Mouse (Mus musculus) limb, embryonic 12.5 days (tissue): ENCODE measurements around the gene Pdia3. TPM values are rescaled to one million over a fixed set of nuclear protein-coding genes. Genes with fewer than 3 reads are reported as not detected.

Experiments
- ATAC-seq: fragments of 200-750 bp; cut with Nextera tagmentation; 2 replicates; pipeline ENCODE4 v1.8.0; 2017; ENCODE audit warnings: low read depth, moderate TSS enrichment; ENCODE audit not compliant: insufficient number of reproducible peaks, insufficient read depth, low FRiP score, low TSS enrichment
- H3K27ac ChIP-seq: fragments of 300-500 bp; sonication (generic); 2 replicates; pipeline ENCODE4 v1.5.1; 2016; ENCODE audit warnings: mild to moderate bottlenecking, moderate library complexity
- H3K27me3 ChIP-seq: fragments of 300-500 bp; sonication (generic); 2 replicates; pipeline ENCODE4 v1.6.1; 2016; ENCODE audit warnings: mild to moderate bottlenecking, moderate library complexity
- H3K36me3 ChIP-seq: fragments of 300-500 bp; sonication (generic); 2 replicates; pipeline ENCODE4 v1.6.1; 2016; ENCODE audit warnings: mild to moderate bottlenecking, moderate library complexity
- H3K4me1 ChIP-seq: fragments of 300-500 bp; sonication (generic); replicated peaks from 2 replicates; pipeline ENCODE4 v1.6.1; 2016
- H3K4me2 ChIP-seq: fragments of 300-500 bp; sonication (generic); 2 replicates; pipeline ENCODE4 v1.6.1; 2016; ENCODE audit warnings: mild to moderate bottlenecking, moderate library complexity
- H3K4me3 ChIP-seq: fragments of 300-500 bp; sonication (generic); replicated peaks from 2 replicates; pipeline ENCODE4 v1.5.1; 2016; ENCODE audit warnings: mild to moderate bottlenecking
- H3K9ac ChIP-seq: fragments of 300-500 bp; sonication (generic); replicated peaks from 2 replicates; pipeline ENCODE4 v1.6.1; 2016; ENCODE audit warnings: mild to moderate bottlenecking, moderate library complexity
- H3K9me3 ChIP-seq: fragments of 300-500 bp; sonication (generic); 2 replicates; pipeline ENCODE4 v1.6.1; 2016; ENCODE audit warnings: mild to moderate bottlenecking, moderate library complexity
- WGBS: fragments of 180-500 bp; shearing (Covaris S2); methylation state at CpG from one replicate; pipeline ENCODE4 v1.1.7; 2016; 5-methylcytosine and 5-hydroxymethylcytosine counted together
- polyA plus RNA-seq: library from polyadenylated mRNA; unstranded; fragments of >200 nt; fragmentation: Nextera tagmentation; extraction: Ambion mirVana; gene quantifications from 2 replicates; pipeline ENCODE4 v1.2.1, GENCODE M21; 2016

The Pdia3 gene
- polyA plus RNA-seq, 1 experiment from 2014 or later: 620 TPM

DNA sequence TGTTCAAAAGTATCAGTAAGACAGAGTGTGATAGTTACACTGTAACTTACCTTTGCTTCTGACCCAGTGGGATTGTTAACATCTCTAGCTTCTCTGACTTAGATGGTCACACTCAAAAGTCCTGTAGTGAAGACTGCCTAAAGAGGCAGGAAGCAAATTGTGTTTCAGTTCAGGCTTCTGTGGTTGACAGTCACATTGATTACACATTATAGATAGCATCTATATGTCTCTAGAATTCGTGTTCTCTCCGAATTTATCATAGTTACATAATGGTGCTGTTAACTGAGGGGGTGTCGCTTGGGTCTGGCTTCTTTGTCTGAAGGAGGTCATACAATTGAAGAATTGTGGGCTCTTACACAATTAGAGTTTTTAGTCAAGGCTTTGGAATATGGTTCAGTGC lies 1.5 kb downstream of the Pdia3 start:
- Histone ChIP-seq H3K4me2 (peak overlapping the region; percentile 74), H3K9ac (peak overlapping the region; percentile 97), H3K27me3 (no peaks in the 10 kb centered on the region), H3K9me3 (no peaks in the 10 kb centered on the region), H3K36me3 (peaks cover 34% of the 10 kb centered on the region), H3K4me3 (peak overlapping the region; percentile 92), H3K27ac (no peak overlapping the region), H3K4me1 (peaks cover 24% of the 10 kb centered on the region)
- ATAC-seq: no peak
- WGBS: 75% methylated on average over 3 of the region's 3 CpGs

GRCm38 (mm10) chr2:121415591-121415990 lies 2.0 kb downstream of the Pdia3 start:
- no peak for ATAC-seq
- no peak overlapping the region for H3K27ac ChIP-seq
- peaks cover 24% of the 10 kb centered on the region for H3K4me1 ChIP-seq
- H3K27me3 ChIP-seq: no peaks in the 10 kb centered on the region
- H3K4me2 ChIP-seq: peak overlapping the region; percentile 74
- 90% methylated on average over 3 of the region's 3 CpGs for WGBS
- H3K9ac ChIP-seq: peak overlapping the region; percentile 97
- H3K4me3 ChIP-seq: peak overlapping the region; percentile 92
- H3K36me3 ChIP-seq: peaks cover 37% of the 10 kb centered on the region
- no peaks in the 10 kb centered on the region for H3K9me3 ChIP-seq

DNA sequence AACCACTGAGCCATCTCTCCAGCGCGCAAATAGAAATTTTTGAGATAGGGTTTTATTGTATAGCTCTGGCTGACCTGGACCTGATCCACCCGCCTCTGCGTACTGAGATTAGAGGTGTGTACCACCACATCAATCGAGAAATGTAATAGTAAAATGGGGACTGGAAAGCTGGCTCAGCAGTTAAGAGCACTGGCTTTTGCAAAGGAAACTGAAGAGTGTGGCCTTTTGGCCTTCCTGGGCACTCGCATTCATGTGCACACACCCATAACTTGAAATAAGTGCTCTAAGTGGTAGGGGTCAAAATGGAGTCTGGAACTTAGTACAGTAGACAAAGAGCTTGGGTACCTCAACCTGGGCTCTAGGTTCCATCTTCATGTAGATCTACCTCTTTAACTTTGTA lies 2.8 kb downstream of the Pdia3 start:
- Histone ChIP-seq H3K4me1 (peaks cover 24% of the 10 kb centered on the region), H3K27ac (no peak overlapping the region), H3K9ac (no peak overlapping the region), H3K27me3 (no peaks in the 10 kb centered on the region), H3K4me3 (0 out of 2 replicates have a peak overlapping the region, but pooled peaks have one; percentile 3), H3K36me3 (peaks cover 41% of the 10 kb centered on the region), H3K9me3 (no peaks in the 10 kb centered on the region), H3K4me2 (peak overlapping the region; percentile 74)
- ATAC-seq: no peak
- 94% methylated on average over 6 of the region's 6 CpGs for WGBS

GRCm38 (mm10) chr2:121418476-121418875 lies 4.9 kb downstream of the Pdia3 start:
- H3K4me3 ChIP-seq: no peak overlapping the region
- H3K27me3 ChIP-seq: no peaks in the 10 kb centered on the region
- H3K9ac ChIP-seq: no peak overlapping the region
- ATAC-seq: no peak
- no peak overlapping the region for H3K27ac ChIP-seq
- no peaks in the 10 kb centered on the region for H3K9me3 ChIP-seq
- peaks cover 21% of the 10 kb centered on the region for H3K4me1 ChIP-seq
- 94% methylated on average over 3 of the region's 3 CpGs for WGBS
- H3K36me3 ChIP-seq: peaks cover 61% of the 10 kb centered on the region
- H3K4me2 ChIP-seq: no peak overlapping the region

DNA sequence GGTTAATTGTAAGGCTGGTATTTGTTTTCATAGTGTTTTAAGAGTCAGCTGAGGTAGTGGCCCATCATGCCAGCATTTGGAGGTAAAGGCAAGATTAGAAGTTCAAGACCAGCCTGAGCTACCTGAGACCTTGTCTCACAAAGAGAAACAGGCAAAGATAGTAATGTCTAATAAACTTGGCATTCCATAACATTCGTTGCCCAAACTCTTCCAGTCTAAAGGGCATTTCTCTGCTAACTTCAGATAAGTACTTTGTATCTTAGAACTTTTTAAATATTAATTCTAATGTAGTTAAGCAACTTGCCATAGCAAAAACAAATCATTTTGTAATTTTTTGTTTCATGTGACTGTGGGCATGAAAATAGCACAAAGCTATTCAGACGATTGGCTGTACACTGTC lies 9.6 kb downstream of the Pdia3 start:
- H3K9me3 ChIP-seq: no peaks in the 10 kb centered on the region
- H3K27me3 ChIP-seq: no peaks in the 10 kb centered on the region
- H3K4me3 ChIP-seq: no peak overlapping the region
- no peak overlapping the region for H3K27ac ChIP-seq
- no peak overlapping the region for H3K4me2 ChIP-seq
- no peak overlapping the region for H3K9ac ChIP-seq
- no peak for ATAC-seq
- WGBS: 88% methylated on average over 2 of the region's 2 CpGs
- H3K4me1 ChIP-seq: no peaks in the 10 kb centered on the region
- peaks cover 90% of the 10 kb centered on the region for H3K36me3 ChIP-seq

GRCm38 (mm10) chr2:121425890-121426289 lies 12.3 kb downstream of the Pdia3 start:
- no peak overlapping the region for H3K4me3 ChIP-seq
- H3K9me3 ChIP-seq: no peaks in the 10 kb centered on the region
- H3K4me2 ChIP-seq: no peak overlapping the region
- no peak overlapping the region for H3K9ac ChIP-seq
- no peaks in the 10 kb centered on the region for H3K4me1 ChIP-seq
- no peak for ATAC-seq
- H3K27ac ChIP-seq: no peak overlapping the region
- H3K36me3 ChIP-seq: peaks cover 97% of the 10 kb centered on the region
- WGBS: 94% methylated on average over 2 of the region's 2 CpGs
- no peaks in the 10 kb centered on the region for H3K27me3 ChIP-seq

- Histone ChIP-seq H3K4me1 (no peaks in the 10 kb centered on the region), H3K27me3 (no peaks in the 10 kb centered on the region), H3K4me3 (no peak overlapping the region), H3K4me2 (no peak overlapping the region), H3K36me3 (peaks cover 99% of the 10 kb centered on the region), H3K9me3 (no peaks in the 10 kb centered on the region), H3K27ac (no peak overlapping the region), H3K9ac (no peak overlapping the region)
- ATAC-seq: no peak
- WGBS: 98% methylated on average over 1 of the region's 1 CpGs
Measured at GRCm38 (mm10) chr2:121434854-121435253, 21.3 kb downstream of the Pdia3 start.

DNA sequence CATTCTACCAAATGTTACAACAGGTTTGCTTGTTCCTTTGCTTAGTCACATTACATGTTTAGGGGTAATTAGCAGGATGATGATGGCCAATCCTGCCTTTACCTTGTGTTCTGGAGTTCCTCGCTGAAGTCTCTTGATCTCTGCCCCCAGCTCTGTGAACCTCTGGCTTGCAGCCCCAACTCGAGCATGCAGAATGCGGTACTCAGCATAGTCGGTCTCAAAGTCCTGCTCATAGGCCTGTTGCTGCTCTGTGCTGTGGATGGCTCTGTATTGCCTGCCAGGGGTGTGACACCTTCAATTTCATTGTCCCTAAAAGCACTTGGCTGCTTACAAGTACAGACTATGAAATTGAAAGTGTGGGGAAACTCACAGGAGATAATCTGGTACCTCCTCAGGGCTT lies 26.2 kb downstream of the Pdia3 start:
- Histone ChIP-seq H3K27me3 (peaks cover 6% of the 10 kb centered on the region), H3K4me1 (peaks cover 22% of the 10 kb centered on the region), H3K27ac (no peak overlapping the region), H3K4me2 (no peak overlapping the region), H3K36me3 (peaks cover 50% of the 10 kb centered on the region), H3K4me3 (no peak overlapping the region), H3K9me3 (no peaks in the 10 kb centered on the region), H3K9ac (no peak overlapping the region)
- ATAC-seq: no peak
- 70% methylated on average over 4 of the region's 4 CpGs for WGBS

DNA sequence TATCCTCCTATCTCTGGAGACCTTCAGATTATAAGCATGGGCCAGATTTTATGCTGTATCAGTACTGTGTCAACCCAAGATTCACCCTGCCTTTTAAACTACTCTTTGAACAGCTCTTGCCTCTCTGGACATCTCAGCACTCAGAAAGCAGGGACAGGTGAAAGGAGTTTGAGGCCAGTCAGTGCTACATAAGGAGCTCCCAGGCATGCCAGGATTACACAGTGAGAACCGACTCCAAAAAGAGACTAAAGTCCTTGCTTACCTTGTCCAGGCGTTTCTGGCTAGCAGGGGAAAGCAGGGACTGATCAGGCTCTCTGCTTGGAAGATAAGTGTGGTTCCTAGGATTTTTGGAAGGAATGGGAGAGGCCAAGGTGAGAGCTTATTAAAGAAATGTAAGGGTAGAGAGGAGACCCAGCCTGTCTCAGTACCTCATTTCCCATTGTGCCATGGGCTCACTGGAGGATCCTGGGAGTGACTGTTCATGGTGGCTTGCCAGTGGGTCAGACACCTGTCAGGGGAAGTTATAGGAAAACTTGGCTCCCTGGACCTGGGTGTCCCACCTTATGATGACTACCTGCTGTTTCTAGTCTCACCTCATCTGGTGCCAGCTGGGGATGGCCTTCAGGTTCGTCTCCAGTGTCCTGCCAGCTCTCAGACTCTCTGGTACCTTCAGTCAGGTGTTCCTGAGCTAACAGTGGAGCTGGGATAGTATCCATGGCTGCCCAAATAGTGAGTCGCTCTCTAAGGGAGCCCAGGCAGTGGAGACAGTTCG lies 27.4 kb downstream of the Pdia3 start:
- no peak for ATAC-seq
- Histone ChIP-seq H3K4me3 (no peak overlapping the region), H3K4me1 (peaks cover 22% of the 10 kb centered on the region), H3K9ac (0 out of 2 replicates have a peak overlapping the region, but pooled peaks have one; percentile 4), H3K4me2 (peak overlapping the region; percentile 92; the same call in 1 of the 2 replicates), H3K27ac (no peak overlapping the region), H3K27me3 (peaks cover 6% of the 10 kb centered on the region), H3K36me3 (peaks cover 38% of the 10 kb centered on the region), H3K9me3 (no peaks in the 10 kb centered on the region)
- 53% methylated on average over 5 of the region's 5 CpGs for WGBS

DNA sequence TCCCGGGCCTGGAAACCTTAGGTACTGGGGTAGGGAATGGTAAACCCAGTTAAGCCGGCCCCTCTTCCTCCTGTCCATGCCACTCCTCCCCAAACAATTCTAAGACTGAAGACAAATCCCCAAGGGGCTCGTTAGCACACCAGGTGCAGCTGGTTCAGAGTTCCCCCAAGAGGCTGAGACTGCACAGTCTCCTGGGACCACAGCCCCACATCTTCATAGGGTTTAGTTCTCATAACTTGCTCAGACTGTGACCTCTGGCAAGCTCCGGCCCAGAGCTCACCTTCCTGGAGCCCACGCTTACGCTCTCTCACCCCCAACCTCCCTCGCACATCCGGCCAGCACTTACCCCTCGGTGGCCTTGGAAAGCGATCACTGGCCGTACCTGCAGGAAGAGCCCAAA lies 28.2 kb downstream of the Pdia3 start:
- Histone ChIP-seq H3K36me3 (peaks cover 31% of the 10 kb centered on the region), H3K9ac (peak overlapping the region; percentile 55), H3K4me1 (peaks cover 22% of the 10 kb centered on the region), H3K9me3 (no peaks in the 10 kb centered on the region), H3K4me3 (peak overlapping the region; percentile 53), H3K27me3 (peaks cover 6% of the 10 kb centered on the region), H3K27ac (no peak overlapping the region), H3K4me2 (peak overlapping the region; percentile 92)
- WGBS: 6% methylated on average over 11 of the region's 11 CpGs
- ATAC-seq: peak; percentile 9; the same call in 1 of the 2 replicates

DNA sequence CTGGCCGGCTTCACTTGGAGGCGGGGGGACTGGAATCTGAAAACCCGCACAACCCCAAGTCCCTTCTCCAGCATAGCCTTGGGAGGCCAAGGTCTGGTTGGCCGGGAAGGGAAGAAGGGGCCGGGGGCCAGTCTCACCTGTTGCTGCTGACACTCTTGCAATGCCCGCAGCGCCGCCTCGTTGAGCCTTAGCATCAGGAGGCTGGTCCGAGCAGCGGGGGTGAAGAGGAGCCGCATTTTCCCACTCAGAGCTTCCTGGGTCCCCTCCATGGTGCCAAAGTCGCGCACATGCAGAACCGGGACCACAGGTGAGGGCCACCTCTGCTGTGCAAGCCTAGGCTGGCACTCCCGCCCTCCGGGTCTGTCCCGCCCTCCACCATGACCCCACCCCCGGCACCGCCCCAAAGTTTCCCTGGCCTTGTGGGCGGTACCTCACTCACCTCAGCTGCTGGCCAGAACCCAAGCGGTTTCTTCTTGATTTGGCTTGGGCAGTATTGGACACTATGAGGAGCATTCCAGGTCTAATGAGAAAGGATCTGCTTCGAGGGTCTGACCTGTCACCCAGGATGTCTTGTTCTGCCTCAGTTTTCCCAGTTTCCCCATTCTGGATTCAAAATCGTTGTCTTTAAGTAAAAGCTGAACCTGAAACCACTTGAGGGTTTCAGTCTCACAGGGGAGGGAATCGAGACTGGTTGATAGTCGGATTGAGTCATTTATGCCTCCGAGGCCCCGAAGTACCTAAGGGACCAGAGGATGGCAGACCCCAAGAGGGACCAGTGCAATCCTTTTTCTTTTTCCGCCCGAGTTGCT lies 28.9 kb downstream of the Pdia3 start:
- peaks cover 24% of the 10 kb centered on the region for H3K36me3 ChIP-seq
- H3K4me3 ChIP-seq: peak overlapping the region; percentile 53
- H3K4me2 ChIP-seq: peak overlapping the region; percentile 92
- 2% methylated on average over 30 of the region's 30 CpGs for WGBS
- peak overlapping the region; percentile 55 for H3K9ac ChIP-seq
- peaks cover 6% of the 10 kb centered on the region for H3K27me3 ChIP-seq
- peaks cover 22% of the 10 kb centered on the region for H3K4me1 ChIP-seq
- H3K27ac ChIP-seq: no peak overlapping the region
- ATAC-seq: peak; percentile 84
- H3K9me3 ChIP-seq: no peaks in the 10 kb centered on the region
